Mouse (Mus musculus): ENCODE measurements around the gene Wdpcp. TPM values are rescaled to one million over a fixed set of nuclear protein-coding genes. Genes with fewer than 3 reads are reported as not detected.
A peak's percentile ranks its signal among the peaks of the same experiment; 100 is the strongest.
"Not testable (repeated sequence)": the region's sequence is repeated elsewhere in the genome, so short reads cannot be mapped to it uniquely, and the experiment has no call there.

The Wdpcp gene
- total RNA-seq (2021): 1 to 10 TPM; 5.1 to 6.6 TPM
- long read RNA-seq, experiment 1, partial matches to known transcripts: 0 of 4 reads
- long read RNA-seq, experiment 1, other reads (novel, unspliced or antisense): 1 of 4 reads
- long read RNA-seq, experiment 2, partial matches to known transcripts: 0 of 1 reads
- long read RNA-seq, experiment 2, other reads (novel, unspliced or antisense): 1 of 1 reads

DNA sequence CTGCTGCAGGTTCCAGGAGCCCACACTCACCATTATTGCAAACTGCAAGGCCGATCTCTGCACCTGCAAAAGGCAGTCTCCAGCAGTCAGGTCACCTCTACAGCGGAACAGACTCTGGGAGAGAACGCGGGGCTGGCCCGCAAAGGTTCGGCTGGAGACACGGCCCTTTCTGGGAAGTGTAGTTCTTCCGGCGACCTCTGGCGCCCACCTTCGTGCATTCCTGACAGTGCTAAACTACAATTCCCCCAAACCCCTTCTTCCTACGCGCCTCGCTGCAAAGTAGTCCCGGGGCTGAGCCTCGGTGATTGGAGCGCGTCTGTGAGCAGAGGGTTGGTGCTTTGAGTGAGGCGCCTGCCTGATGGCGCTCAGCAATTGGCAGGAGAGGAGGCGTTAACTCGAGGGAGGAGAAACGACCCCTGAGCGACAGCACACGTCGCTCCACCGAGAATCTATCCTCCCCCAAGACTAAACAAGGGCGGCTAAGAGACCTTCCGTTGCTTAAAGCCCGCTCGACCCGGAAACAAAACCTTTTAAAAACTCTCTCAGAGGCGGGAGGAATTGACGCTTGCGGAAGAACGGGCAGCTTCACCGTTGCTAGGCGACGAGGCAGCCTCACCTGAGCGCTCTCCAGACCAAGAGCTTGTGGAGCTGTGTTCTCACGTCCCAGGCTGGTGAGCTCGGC, at the start of gene Wdpcp, which contains the start of gene Mdh1:
Gene Wdpcp, plus strand, starts transcription at position 536 of the 682 bp plus-strand sequence.
Gene Mdh1, minus strand, starts transcription at position 668 of the 682 bp plus-strand sequence.
- intact Hi-C loops (cut with DNase I): no loop called here
- peak; percentile 92 for DNase-seq

DNA sequence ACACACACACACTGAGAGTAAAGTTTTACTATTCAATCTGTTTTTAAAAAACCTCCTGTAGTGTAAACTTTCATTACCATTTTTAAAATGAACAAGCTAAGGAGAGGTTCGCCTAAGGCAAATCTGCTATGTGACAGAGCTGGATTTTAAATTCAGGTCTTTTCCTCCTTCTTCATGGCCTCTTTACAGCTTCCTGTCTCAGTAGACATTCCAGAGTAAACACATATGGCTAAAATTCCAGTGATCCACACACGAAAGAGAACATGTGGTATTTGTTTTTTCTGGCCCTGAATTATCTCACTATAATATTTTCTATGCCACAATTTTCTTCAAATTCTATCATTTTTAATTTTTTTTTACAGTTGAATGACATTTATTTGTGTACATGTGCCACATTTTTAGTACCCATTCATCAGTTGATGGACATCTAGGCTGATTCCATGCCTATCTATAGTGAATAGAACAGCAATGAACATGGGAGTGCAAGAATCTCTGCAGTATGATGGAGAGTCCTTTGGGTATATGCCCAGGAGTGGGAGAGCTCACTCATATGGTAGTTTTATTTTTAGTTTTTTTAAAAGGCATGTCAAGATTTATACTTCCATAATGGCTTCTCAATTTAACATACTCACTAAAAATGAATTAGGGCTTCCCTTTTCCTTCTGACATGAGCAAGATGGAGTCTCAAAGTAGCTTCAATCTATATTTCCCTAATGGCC, 43.2 kb upstream of the Wdpcp start:
- no peak for DNase-seq
- intact Hi-C loops (cut with DNase I): no loop called here

DNA sequence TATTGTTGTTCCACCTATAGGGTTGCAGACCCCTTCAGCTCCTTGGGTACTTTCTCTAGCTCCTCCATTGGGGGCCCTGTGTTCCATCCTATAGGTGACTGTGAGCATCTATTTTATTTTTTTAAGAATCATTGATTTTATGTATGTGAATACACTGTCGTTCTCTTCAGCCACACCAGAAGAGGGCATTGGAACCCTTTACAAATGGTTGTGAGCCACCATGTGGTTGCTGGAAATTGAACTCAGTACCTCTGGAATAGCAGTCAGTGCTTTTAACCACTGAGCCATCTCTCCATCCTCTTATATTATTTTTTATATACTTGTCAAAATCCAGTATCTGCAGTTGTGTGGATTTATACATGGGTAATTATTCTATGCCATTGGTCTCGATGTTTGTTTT, 41.2 kb upstream of the Wdpcp start:
- intact Hi-C loops (cut with DNase I); DNase-seq: not testable (repeated sequence)

DNA sequence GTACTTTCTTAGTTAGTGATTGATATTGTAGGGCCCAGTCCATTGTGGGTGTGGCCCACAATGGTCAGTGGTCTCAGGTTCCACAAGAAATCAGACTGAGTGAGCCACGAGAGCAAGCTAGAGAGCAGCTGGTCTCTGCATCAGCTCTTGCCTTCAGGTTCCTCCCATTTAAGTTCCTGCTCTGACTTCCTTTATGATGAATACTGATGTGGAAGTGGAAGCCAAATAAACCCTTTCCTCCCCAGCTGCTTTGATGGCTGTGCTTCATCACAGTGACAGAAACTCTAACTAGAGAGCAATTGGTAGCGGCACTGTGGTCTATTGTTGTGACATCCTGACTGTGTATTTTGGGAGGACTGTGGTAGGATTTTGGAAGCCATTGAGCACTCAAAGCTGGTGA, 32.0 kb upstream of the Wdpcp start:
- DNase-seq: no peak
- intact Hi-C loops (cut with DNase I): no loop called here

DNA sequence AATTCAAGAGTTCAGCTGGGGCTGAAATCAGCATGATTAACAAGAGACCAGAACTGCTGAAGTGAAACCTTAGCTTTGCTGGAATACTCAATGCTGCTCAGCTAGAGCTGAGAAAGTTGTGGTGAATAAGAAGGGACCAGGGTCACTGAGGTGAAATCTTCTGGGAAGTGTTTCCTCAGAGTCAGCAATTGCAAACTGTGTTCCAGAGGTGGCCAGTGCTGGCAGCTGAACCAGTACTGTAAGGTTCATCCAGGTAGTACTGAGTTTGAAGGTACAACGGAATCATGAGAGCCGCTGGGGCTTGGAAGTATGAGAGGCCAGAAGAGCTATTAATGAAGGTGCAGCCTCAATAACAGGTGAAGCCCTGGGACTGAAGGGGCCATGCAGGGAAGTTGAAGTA, 31.4 kb upstream of the Wdpcp start:
- DNase-seq: no peak
- intact Hi-C loops (cut with DNase I): no loop called here

DNA sequence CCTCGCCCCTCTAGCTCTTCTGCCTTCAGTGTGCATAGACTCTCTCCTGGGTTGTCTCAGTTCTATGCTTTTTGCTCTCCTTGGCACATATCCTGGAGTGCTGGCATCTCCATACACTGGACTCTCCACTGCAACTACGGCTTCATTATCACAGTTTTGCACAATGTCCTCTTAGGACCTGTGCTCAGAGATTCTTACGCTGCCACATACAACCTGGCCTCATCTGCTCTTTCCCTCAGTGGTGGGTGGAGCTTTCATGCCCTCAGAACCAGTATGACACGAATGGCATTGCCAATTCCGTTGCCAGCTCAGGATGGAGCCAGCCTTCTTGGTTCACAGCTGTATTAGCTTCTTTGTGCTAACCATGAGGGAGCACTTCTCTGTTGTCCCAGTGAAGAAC, 29.3 kb upstream of the Wdpcp start:
- peak in 1 of 2 experiments; percentile 11 for DNase-seq
- intact Hi-C loops (cut with DNase I): no loop called here

DNA sequence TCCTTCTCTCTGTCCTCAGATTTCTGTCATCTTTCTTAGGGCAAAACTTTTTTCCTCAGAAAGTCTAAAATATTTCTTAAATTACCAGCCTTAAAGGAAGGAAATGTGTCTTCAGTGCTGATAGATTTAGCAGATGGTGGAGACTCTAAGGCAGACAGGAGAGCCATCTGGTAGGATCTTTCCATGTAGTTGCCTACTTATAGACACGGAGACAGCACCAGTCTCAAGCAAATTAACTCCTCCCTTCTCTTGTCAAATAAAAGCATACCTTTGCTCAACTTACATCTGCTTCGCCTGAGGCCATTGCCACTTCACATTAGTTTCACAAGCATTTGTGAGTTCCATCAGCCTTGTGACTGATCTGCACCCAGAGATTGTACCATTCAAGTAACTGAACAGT, 27.0 kb upstream of the Wdpcp start:
- no peak for DNase-seq

DNA sequence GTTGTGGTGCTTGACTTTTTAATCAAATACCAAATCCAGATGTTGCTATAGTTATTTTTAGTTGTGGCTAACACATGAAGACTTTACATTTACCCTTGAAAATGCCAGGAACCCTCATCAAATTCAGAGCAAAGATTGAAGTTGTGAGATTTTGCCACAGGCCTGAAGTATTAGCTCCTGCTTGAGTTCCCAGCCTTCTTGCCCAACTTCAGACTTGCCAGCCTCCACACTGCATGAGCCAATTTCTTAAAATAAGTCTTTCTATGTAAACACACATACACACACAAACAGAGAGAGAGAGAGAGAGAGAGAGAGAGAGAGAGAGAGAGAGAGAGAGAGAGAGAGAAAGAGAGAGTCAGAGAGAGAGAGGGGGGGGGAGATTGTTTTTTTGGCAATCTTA, 26.1 kb upstream of the Wdpcp start:
- intact Hi-C loops (cut with DNase I): no loop called here

More for the DNA sequence above, 27.0 kb upstream of the Wdpcp start:
- intact Hi-C loops (cut with DNase I): no loop called here

DNA sequence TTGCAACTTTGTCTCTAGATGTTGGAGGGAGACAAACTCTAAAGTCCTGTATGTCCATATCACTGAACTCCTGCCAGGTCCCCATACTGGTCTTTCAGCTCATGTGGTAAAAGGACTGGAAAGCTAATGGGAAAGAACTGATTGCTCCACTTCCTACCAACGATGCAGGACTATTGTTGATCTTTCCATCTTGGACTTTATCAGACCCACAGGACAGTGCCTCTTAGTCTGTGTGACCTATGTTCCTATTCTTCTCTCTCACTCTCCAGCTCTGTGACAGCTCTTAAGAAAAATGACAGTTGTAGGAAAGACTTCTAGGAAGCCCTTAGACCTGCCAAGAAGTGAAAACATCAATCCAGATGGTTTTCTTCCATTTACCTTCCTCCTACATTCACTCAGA, 25.4 kb upstream of the Wdpcp start:
- intact Hi-C loops (cut with DNase I): no loop called here
- no peak for DNase-seq

More for the DNA sequence above, 26.1 kb upstream of the Wdpcp start:
- no peak for DNase-seq

DNA sequence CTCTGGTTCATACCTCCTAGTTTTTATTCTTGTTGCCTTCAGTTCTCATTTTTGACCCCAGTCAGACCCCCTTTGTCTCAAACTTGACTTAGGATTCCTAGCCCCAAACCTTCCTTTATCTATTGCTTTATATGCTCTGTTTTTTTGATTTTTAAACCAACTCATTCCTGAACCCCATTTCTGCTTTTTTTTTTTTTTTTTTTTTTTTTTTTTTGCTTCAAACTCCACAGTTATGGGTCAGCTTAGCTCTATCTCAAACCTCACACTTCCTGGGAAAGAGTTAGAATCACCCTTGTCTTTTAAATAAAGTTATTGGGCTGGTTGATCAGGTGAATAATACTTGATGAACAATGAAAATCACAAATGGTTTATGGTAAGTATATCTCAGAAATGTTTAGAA, 24.5 kb upstream of the Wdpcp start:
- intact Hi-C loops (cut with DNase I): no loop called here

DNA sequence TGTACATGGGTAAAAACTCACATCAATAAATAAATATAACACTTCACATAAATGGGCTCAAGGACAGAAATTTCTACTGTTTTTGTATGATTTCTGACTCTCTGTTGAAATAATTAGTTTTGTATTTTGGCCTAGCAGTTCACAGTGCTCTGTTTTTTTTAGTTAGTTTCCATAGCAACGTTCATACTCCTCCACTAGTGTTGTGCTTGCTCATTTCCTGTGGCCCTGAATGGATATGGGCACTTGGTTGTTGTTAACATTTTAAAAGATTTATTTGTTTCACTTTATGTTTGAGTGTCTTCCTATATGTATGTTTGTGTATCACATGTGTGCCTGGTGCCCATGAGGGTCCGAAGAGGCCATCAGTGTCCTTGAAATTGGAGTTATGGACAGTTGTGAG, 23.0 kb upstream of the Wdpcp start:
- intact Hi-C loops (cut with DNase I): no loop called here
- DNase-seq: no peak

More for the DNA sequence above, 24.5 kb upstream of the Wdpcp start:
- DNase-seq: no peak

DNA sequence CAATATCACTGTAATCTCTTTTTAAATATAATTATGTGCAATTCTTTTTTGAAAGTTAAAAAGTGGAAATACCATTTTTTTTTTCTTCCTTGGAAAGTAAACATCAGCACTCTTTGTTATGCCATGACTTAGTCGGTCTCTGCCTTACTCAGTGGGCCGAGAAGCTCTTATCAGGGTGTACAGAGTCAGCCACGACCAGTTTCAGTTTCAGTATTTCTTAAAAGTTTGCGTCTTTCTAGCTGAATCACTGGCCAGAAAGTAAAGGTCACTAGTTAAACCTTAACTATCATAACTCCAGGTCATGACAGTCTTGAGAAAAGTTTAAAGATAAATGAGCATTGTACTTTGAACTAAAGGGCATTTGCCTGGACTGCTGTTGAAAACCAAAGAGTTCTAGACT, 22.3 kb upstream of the Wdpcp start:
- intact Hi-C loops (cut with DNase I): no loop called here
- DNase-seq: no peak

DNA sequence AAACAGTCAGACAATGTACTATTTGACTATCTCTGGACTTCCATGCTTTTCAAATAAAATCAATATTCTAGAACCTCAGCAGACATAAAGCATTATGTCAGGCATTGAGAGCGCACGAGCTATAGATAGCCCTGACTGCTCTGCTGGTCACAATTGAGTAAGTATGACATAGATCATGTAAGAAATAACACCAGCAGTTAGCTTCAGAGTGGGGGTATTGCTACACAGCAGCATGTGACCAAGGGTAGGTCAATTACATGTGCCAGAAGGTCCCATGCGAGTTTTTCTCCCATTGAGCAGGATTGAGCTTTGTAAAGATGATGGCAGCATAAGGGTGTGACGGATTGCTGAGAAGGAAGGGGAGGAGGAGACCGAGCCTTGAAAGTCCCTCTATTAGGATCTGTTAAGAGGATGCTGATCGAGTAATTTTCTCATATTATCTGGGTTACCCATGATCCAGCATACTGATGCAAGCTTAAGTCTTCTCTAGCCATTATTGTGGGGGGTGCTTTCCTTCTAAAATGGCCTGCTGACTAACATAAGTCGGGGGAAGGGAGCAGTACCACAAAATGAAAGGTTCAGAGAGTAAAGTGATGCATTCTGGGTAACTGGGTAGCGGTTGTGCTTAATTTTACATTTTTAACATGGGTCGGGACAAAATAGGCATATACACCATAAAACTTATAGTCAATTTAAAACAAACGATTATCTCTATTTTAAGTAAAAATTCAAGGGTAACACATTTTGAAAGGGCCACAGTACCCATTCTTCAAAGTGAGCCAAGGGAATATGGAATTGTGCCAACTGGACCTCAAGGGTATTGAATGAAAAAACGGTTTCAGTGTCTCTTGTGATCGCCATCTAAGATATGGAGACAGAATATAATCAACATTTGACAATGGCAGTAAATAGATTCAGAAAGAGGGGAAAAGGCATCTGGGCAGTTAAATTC, 21.5 kb upstream of the Wdpcp start:
- no peak for DNase-seq
- intact Hi-C loops (cut with DNase I): no loop called here

DNA sequence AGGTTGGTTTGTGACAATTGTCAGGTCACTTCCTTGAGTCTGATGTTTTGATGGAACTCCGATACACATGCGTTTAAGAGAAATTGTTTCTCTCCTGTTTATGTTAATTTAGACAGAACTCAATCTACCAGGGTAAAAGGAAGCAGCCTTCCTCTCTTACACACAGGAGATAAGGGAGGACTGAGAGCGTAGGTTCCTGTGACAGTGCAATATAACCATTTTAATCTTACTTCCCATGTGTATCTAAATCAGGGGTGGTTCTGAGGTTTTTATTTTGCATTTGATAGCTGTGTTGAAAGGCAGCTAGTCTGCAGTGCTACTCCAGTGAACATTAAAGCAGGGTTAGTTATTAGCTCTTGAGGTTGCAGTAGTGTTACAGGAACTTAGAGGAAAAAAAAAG, 20.0 kb upstream of the Wdpcp start:
- intact Hi-C loops (cut with DNase I): no loop called here
- DNase-seq: no peak

DNA sequence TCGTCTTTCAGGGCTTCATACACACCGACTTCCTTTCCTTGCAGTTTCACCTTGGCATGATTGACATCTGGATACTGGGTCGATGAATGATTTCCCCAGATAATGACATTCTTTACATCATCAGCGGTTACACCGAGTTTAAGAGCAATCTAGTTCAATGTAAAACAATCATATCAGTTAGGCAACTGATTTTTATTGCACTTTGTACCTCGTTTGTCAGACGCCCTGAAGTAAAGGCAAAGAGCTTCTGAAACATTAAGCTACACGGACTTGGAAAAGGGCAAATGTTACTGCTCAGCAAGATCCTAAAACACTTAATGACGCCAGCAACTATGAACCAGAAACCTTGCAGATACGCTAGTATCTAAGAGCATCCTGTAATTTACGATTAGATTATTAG, 12.3 kb upstream of the Wdpcp start:
- DNase-seq: no peak
- intact Hi-C loops (cut with DNase I): no loop called here

DNA sequence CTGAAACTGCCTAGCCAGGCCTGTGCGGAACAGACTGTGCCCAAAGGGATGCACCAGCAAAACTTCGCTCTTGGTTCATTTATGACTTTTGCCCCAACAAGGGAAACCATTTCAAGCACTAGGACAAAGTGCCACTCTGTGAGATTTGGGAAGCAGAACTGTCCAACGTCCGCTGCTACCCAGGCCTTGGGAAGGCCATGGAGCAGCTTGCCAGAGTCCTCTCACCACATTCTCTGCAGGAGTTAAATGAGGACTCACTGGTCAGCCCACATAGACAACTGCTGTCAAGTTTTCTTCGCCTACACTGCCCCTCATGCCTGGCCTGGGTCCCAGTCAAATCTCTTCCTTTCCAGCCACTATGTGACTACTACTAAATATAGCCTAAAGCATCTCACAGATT, 10.7 kb upstream of the Wdpcp start:
- DNase-seq: peak; percentile 35 to 68
- intact Hi-C loops (cut with DNase I): no loop called here

DNA sequence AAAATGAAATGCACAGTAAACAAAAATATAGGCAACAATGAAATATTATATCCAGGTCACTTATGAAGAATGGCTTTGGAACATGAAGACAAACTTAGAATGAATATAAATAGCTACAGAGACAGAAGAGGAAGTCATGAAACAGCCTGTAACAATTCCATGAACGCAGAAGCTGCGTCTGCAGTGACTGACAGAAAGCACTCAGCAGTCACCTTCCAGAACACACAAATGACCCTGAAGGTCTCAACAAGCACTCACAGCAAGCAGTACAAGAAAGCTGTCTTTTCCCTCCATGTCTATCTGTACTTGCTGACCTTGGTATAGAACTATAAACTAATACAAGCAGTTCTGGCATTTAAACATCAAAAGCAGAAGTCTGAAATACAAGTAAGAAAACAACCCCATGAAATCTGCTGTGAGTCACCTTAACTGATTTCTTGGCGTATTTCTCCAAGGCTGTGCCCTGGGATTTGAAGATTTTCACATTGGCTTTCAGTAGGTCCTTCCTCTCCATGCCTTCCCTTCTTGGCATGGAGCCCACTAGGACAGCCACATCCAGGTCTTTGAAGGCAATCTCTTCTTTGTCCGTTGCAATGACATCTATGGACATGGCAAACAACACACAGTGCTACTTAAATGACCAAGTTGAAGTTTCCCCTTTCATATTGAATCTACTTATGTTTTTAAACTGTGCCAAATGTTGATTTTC, 8.3 kb upstream of the Wdpcp start:
- intact Hi-C loops (cut with DNase I): no loop called here
- peak in 1 of 2 experiments; percentile 31 for DNase-seq

DNA sequence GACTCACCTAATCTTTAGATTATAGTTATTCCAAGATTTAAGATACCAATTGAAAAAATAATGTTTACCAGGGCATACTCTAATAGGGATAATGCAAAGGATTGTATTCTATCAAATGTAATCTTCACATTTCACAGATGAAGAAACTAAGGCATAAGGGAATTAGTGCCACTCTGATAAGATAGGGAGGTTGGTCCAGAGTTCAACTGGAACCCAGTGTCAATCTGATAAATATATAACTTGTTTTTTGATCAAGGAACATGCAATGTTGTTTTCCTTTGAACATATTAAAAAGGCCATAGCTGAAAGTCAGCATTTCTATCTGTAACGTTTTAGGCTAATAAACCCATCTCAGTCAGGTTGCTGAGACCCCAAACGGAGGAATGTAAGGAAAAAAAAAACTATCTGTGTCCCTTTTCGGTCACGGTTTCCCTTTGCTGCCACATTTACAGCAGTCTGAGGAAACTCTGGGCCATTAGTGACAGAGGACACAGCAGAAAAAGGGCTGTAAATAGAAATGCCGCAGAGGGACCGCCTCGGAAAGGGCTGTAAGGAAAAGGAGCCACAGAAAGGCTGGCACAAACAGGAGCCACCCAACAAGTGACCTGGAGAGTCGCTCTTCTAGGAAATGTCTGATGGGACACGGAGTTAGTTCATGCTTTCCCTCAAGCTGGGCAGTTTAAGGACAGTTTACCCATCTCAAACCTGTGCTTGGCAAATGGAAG, 7.2 kb upstream of the Wdpcp start:
- intact Hi-C loops (cut with DNase I): no loop called here
- no peak for DNase-seq

DNA sequence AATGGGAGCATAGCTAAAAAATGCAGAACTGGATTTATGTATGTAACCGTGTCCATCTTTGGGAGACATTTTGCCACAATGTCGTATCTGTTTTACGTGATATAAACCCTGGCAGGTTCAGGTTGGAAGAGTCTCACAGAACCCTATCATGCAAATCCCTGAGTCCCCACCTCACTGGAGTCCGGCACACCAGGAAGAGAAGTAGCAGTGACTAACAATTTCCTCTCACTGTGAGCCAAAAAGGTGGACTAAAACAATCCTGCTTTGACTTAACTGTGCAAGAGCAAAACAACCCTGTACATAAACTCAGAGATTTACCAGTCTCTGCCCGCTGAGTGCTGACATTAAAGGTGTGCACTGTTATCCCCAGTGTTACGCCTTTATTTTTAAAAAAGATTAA, 5.1 kb upstream of the Wdpcp start:
- DNase-seq: no peak
- intact Hi-C loops (cut with DNase I): no loop called here
